Mouse (Mus musculus): ENCODE data around the gene Camk1.

The Camk1 gene

GRCm38 (mm10) chr6:113343177-113344092 lies at the start of gene Camk1:
TSS of gene Camk1 (minus strand) at chr6:113343984.
- in situ Hi-C loops (cut with MboI, MseI) = no loop called here

GRCm38 (mm10) chr6:113392387-113393071 lies 48.7 kb upstream of the Camk1 start:
- in situ Hi-C loops (cut with MboI, MseI) = no loop called here

GRCm38 (mm10) chr6:113392015-113392386 lies 48.2 kb upstream of the Camk1 start:
- in situ Hi-C loops (cut with MboI, MseI) = no loop called here

GRCm38 (mm10) chr6:113390715-113391114 lies 46.9 kb upstream of the Camk1 start:
- in situ Hi-C loops (cut with MboI, MseI) = no loop called here

GRCm38 (mm10) chr6:113388960-113389359 lies 45.2 kb upstream of the Camk1 start, which contains the start of gene Ttll3:
TSS of gene Ttll3 (plus strand) at chr6:113389260.
- in situ Hi-C loops (cut with MboI, MseI) = no loop called here

GRCm38 (mm10) chr6:113386025-113386424 lies 42.2 kb upstream of the Camk1 start:
- in situ Hi-C loops (cut with MboI, MseI) = no loop called here

- in situ Hi-C loops (cut with MboI, MseI) = no loop called here
Measured at GRCm38 (mm10) chr6:113385160-113385714, 41.5 kb upstream of the Camk1 start.

GRCm38 (mm10) chr6:113384351-113384927 lies 40.7 kb upstream of the Camk1 start:
- in situ Hi-C loops (cut with MboI, MseI) = no loop called here

GRCm38 (mm10) chr6:113380480-113380879 lies 36.7 kb upstream of the Camk1 start:
- in situ Hi-C loops (cut with MboI, MseI) = no loop called here

GRCm38 (mm10) chr6:113379246-113379645 lies 35.5 kb upstream of the Camk1 start:
- in situ Hi-C loops (cut with MboI, MseI) = no loop called here

- in situ Hi-C loops (cut with MboI, MseI) = no loop called here
Measured at GRCm38 (mm10) chr6:113377496-113378385, 34.0 kb upstream of the Camk1 start, which contains the start of the genes Tada3 and Arpc4. TSS of gene Tada3 (minus strand) at chr6:113377883. TSS of gene Arpc4 (plus strand) at chr6:113378115.

- in situ Hi-C loops (cut with MboI, MseI) = no loop called here
Measured at GRCm38 (mm10) chr6:113377172-113377495, 33.4 kb upstream of the Camk1 start.

GRCm38 (mm10) chr6:113373491-113373890 lies 29.7 kb upstream of the Camk1 start:
- in situ Hi-C loops (cut with MboI, MseI) = no loop called here

GRCm38 (mm10) chr6:113370194-113370929 lies 26.6 kb upstream of the Camk1 start:
- in situ Hi-C loops (cut with MboI, MseI) = no loop called here

- in situ Hi-C loops (cut with MboI, MseI) = no loop called here
Measured at GRCm38 (mm10) chr6:113368577-113368976, 24.8 kb upstream of the Camk1 start.

- in situ Hi-C loops (cut with MboI, MseI) = no loop called here
Measured at GRCm38 (mm10) chr6:113368124-113368523, 24.3 kb upstream of the Camk1 start.

GRCm38 (mm10) chr6:113367574-113367973 lies 23.8 kb upstream of the Camk1 start:
- in situ Hi-C loops (cut with MboI, MseI) = no loop called here

- in situ Hi-C loops (cut with MboI, MseI) = no loop called here
Measured at GRCm38 (mm10) chr6:113366639-113367038, 22.9 kb upstream of the Camk1 start.

GRCm38 (mm10) chr6:113364518-113365135 lies 20.8 kb upstream of the Camk1 start:
- in situ Hi-C loops (cut with MboI, MseI) = no loop called here

GRCm38 (mm10) chr6:113362241-113362640 lies 18.5 kb upstream of the Camk1 start:
- in situ Hi-C loops (cut with MboI, MseI) = no loop called here

Data from T-helper 1 cell (primary cell).